Mouse (Mus musculus): Measurements from ENCODE around the gene Tfrc.

Gene Tfrc

GRCm38 (mm10) chr16:32669243-32669642, 60.5 kb downstream of the Tfrc start:
- DNase-seq (ENCODE audit: low read depth) = no peak

GRCm38 (mm10) chr16:32670354-32671124, 61.8 kb downstream of the Tfrc start:
- DNase-seq (ENCODE audit: low read depth) = no peak

GRCm38 (mm10) chr16:32671206-32671887, 62.6 kb downstream of the Tfrc start:
- DNase-seq (ENCODE audit: low read depth) = no peak

- no peak for DNase-seq (ENCODE audit: low read depth)
These were observed 63.5 kb downstream of the Tfrc start for GRCm38 (mm10) chr16:32672250-32672649.

- no peak for DNase-seq (ENCODE audit: low read depth)
These were observed 64.3 kb downstream of the Tfrc start for GRCm38 (mm10) chr16:32672861-32673560.

GRCm38 (mm10) chr16:32674121-32674740, 65.5 kb downstream of the Tfrc start:
- DNase-seq (ENCODE audit: low read depth) = no peak

- DNase-seq (ENCODE audit: low read depth) = no peak
These were observed 68.5 kb downstream of the Tfrc start for GRCm38 (mm10) chr16:32677040-32677700.

GRCm38 (mm10) chr16:32677903-32678302, 69.2 kb downstream of the Tfrc start:
- DNase-seq (ENCODE audit: low read depth) = no peak

- no peak for DNase-seq (ENCODE audit: low read depth)
These were observed 70.1 kb downstream of the Tfrc start for GRCm38 (mm10) chr16:32678812-32679211.

GRCm38 (mm10) chr16:32679976-32680375, 71.3 kb downstream of the Tfrc start:
- no peak for DNase-seq (ENCODE audit: low read depth)

- no peak for DNase-seq (ENCODE audit: low read depth)
These were observed 72.1 kb downstream of the Tfrc start for GRCm38 (mm10) chr16:32680806-32681205.

GRCm38 (mm10) chr16:32682194-32682593, 73.5 kb downstream of the Tfrc start:
- DNase-seq (ENCODE audit: low read depth) = peak; percentile 86
